Mouse (Mus musculus) heart, adult 2 months (tissue): ENCODE data around the gene Brd7.

Experiments
- CTCF ChIP-seq: fragments of 200-600 bp; IDR thresholded peaks from 2 replicates; pipeline ENCODE4 v1.8.1; 2022; ENCODE audit warnings: antibody characterized with exemption, mild to moderate bottlenecking, moderate library complexity
- EP300 ChIP-seq: fragments of 200-500 bp; IDR thresholded peaks from 2 replicates; pipeline ENCODE4 v1.6.1; 2011; ENCODE audit warnings: low read depth, low read length, control low read depth; ENCODE audit not compliant: insufficient read depth
- POLR2A ChIP-seq: fragments of 200-500 bp; IDR thresholded peaks from 2 replicates; pipeline ENCODE4 v1.6.1; 2011; ENCODE audit warnings: mild to moderate bottlenecking, low read depth, low read length, control low read depth; ENCODE audit not compliant: insufficient read depth

DNA sequence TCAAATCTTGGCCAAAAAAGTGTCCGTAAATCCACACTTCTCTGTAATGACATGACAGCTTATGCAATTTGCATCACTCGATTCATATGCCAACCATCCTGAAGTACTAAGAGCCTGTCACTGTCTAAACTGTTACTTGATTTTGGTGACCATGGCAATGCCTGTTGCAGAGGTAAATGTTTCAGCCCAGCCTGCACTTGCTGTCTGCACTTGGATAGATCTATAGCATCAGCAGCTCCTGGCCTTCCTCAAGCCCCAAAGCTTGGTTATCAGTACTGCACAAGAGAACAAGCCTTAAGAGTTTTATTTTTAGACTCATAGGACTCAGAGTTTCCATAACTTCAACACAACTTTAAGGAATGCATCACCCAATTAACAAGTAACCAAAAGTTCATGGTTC is 27.6 kb downstream of the Brd7 start:
- no peak for TF ChIP-seq CTCF
- no peak for TF ChIP-seq POLR2A
- no peak for TF ChIP-seq EP300
